In genomic region chr1:59367928-59368648, GRCm38 (mm10) we compare ENCODE assay signal across 11 mouse cellular contexts.
DNase-seq lines count a peak whose midpoint lies in the region; ATAC-seq lines count a peak whose summit lies in the region.
"Had no signal": no experiment of that assay in that cellular context is flagged by ENCODE, and none has a peak within 500 bp of the region (broad histone marks: within the 10 kb centered on the region; RNA-seq: fewer than 3 reads in every experiment).

No protein-coding gene starts in this region.

- no peaks in the 10 kb centered on the region for H3K9me3 ChIP-seq in forebrain, embryonic 10.5 days
- no peaks in the 10 kb centered on the region for H3K9me3 ChIP-seq in forebrain, embryonic 14.5 days (replicated peaks; ENCODE audit: control insufficient read depth, low read length)

- H3K27ac ChIP-seq in forebrain, embryonic 10.5 days = peak overlapping the region; percentile 51; the same call in 1 of the 2 replicates
- no peak overlapping the region for H3K27ac ChIP-seq in forebrain, embryonic 14.5 days (ENCODE audit: low read depth, low read length)

- ATAC-seq in forebrain, embryonic 14.5 days = no peak
- no peak for ATAC-seq in activated CD4-positive, CD25-positive, alpha-beta regulatory T cell, adult 4 months

- whole genome bisulfite sequencing in forebrain, embryonic 10.5 days = 34% methylated on average over 13 of the region's 13 CpGs
- WGBS in forebrain, embryonic 14.5 days = 44% methylated on average over 13 of the region's 13 CpGs

- no peak for DNase-seq in forebrain, embryonic 10.5 days (ENCODE audit: extremely low spot score, low spot score)
- no peak for DNase-seq in forebrain, embryonic 14.5 days (ENCODE audit: low spot score)
- peak; percentile 68 for DNase-seq in 416B (ENCODE audit: low read depth)
- DNase-seq in forelimb bud, embryonic 11.5 days (ENCODE audit: low read depth, low spot score) = peak; percentile 43
- peak; percentile 18 for DNase-seq in lung, postnatal 14 days
- DNase-seq in gastrocnemius, postnatal 4 days (ENCODE audit: low spot score in 2 of 2) = no peak
- no peak for DNase-seq in left cerebral cortex, adult 9 months (ENCODE audit: low spot score in 2 of 2)
- DNase-seq: B cell, adult 2 months; left cerebral cortex, postnatal 4 days; thymus, postnatal 14 days had no signal

- no peak overlapping the region for H3K9ac ChIP-seq in forebrain, embryonic 14.5 days (ENCODE audit: low read length)

- H3K4me3 ChIP-seq in forebrain, embryonic 10.5 days = no peak overlapping the region
- H3K4me3 ChIP-seq in forebrain, embryonic 14.5 days (ENCODE audit: low read depth, low read length) = no peak overlapping the region

- H3K36me3 ChIP-seq in forebrain, embryonic 10.5 days (replicated peaks) = no peaks in the 10 kb centered on the region
- H3K36me3 ChIP-seq in forebrain, embryonic 14.5 days (ENCODE audit: control insufficient read depth, insufficient read depth, low read length) = no peaks in the 10 kb centered on the region

- peaks cover 18% of the 10 kb centered on the region for H3K27me3 ChIP-seq in forebrain, embryonic 10.5 days (ENCODE audit: poor library complexity, severe bottlenecking)
- H3K27me3 ChIP-seq in forebrain, embryonic 14.5 days (replicated peaks; ENCODE audit: control insufficient read depth, insufficient read depth, low read length) = no peaks in the 10 kb centered on the region

- H3K4me1 ChIP-seq in forebrain, embryonic 10.5 days = peaks cover 19% of the 10 kb centered on the region
- H3K4me1 ChIP-seq in forebrain, embryonic 14.5 days (ENCODE audit: control insufficient read depth, insufficient read depth, low read length) = no peaks in the 10 kb centered on the region

- no peak overlapping the region for H3K4me2 ChIP-seq in forebrain, embryonic 14.5 days (ENCODE audit: low read length)

Comparison
In these comparisons a context has a peak if more than half of its experiments do, and no peak if none do; other contexts are left out.
1. DNase-seq: peak in 416B (single experiment), forelimb bud, embryonic 11.5 days (single experiment) and lung, postnatal 14 days (single experiment); none in forebrain, embryonic 10.5 days (single experiment), forebrain, embryonic 14.5 days (single experiment), gastrocnemius, postnatal 4 days (0 of 2) and left cerebral cortex, adult 9 months (0 of 2).